Mouse (Mus musculus): ENCODE measurements around the gene Dtd1.

Gene Dtd1

DNA sequence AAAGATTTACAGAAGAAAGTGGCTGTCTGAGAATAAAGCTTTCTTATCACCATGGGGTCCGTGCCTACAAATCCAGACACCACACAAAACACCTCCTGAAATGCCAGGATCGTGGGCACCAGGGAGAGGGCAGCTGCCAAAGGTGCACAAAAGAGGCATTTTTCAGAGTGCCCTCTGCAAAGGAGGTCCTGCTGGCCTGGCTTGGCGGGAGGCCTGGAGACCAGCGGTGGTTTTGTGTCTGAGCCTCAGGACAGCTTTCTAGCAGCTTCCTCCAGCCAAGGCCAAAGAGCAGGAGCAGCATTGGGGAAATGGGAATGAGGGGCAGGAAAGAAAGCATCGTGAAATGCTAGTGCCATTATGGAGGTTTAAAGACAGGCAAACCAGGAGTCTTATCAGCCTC is 118.6 kb downstream of the Dtd1 start:
- DNase-seq, result no peak

GRCm38 (mm10) chr2:144719294-144719693 is 119.6 kb downstream of the Dtd1 start:
- no peak for DNase-seq

GRCm38 (mm10) chr2:144719718-144720117 is 120.0 kb downstream of the Dtd1 start:
- DNase-seq, result no peak

- no peak for DNase-seq
Measured at GRCm38 (mm10) chr2:144720407-144720959, 120.8 kb downstream of the Dtd1 start.

GRCm38 (mm10) chr2:144724679-144725078 is 125.0 kb downstream of the Dtd1 start:
- DNase-seq, result no peak

GRCm38 (mm10) chr2:144727136-144727535 is 127.4 kb downstream of the Dtd1 start:
- DNase-seq, result no peak

DNA sequence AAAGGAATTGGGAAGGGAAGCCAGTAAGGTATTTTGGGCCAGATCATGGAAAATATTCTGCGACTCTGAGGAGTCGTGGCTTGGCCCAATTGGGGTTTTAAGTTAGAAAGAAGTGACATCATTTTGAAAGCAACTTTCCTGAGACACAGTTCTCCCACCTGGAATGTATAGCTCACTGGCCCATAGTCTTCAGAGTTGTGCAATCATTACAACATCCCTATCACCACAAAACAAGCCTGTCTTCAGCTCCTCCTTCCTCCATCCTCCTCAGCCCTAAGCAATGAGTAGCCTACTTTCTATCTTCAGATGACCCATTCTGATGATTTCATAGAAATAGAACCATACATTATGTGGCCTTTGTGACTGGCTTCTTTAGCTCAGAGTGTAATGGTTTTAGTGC is 130.1 kb downstream of the Dtd1 start:
- no peak for DNase-seq

DNA sequence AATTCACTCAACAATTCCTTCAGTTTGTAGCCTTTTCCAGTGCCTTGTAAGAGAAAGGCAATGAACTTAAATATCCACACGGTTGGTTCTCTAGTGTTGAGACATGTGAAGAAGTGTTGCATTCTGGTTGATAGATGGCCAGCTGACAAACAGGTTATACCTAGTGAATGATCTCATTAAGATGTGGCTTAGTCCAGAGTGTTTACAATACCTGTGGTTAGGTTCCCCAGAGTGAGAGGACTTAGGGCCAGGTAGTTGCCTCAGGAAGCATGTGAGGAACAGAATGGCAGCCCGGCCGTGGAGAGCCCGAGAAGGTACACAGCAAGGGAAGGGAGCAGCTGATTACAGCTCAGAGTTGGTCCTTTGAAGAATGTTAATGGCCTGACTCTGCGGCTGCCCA is 138.5 kb downstream of the Dtd1 start:
- DNase-seq, result no peak

DNA sequence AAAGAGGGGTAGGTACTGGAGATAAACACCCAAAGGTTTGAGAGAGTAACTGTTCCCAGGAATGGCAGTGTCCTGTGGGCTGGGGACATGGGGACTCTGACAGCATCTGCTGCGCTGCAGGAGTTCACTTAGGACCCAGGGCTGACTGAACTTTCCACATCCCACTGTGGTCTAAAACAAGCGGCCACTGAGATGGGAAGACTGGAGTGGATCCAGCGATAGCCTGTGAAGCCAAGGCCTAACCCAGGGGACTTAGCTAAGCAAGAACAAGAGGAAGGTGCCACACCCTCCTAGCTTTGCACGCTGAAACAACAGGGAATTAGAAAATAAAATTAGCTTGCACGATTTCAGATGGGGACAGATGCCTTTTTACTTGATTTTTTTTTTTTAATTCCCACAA is 138.9 kb downstream of the Dtd1 start:
- DNase-seq, result no peak

- peak; percentile 72 for DNase-seq
Measured at GRCm38 (mm10) chr2:144740577-144740997, 140.9 kb downstream of the Dtd1 start.

GRCm38 (mm10) chr2:144741973-144742372 is 142.3 kb downstream of the Dtd1 start:
- no peak for DNase-seq

DNA sequence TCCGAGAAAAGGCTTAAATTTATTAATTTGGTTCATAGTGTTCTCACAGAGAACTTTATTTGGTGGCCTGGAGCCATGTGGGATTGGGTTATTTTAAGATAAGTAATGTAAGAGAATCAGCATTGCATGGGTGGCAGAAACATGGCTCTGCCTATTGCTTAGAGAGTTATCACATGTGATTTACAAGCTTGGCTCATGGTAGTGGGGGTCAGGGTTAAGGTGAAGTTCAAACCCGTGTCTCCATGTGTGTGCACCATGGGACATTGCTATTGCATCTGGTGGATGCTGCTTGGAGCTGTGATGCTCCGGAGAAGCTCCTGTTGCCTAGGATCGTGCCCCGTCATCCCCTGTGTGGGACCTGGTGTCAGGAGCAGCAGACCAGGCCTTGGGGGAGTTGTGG is 143.6 kb downstream of the Dtd1 start:
- no peak for DNase-seq

DNA sequence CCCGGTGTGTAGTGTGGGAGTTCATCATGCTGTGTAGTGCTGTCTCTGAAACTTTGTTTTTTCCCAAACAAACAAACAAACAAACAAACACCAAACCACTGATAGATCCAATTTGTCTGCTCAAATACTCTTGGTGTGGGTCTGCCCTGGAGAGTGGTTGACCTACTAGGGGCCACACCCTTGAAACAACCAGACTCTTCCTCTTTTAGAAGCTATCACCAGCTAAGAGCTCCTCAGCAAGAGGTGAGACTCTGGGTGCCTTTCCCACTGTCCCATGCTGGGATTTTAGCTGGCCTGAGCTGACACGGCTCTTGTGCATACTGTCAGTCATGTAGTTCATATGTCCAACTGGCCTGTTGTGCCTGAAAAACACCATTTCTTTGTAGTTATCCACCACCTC is 145.6 kb downstream of the Dtd1 start:
- DNase-seq, result no peak

- no peak for DNase-seq
Measured at GRCm38 (mm10) chr2:144746046-144746783, 146.5 kb downstream of the Dtd1 start.

GRCm38 (mm10) chr2:144753604-144754003 is 153.9 kb downstream of the Dtd1 start:
- DNase-seq, result no peak

DNA sequence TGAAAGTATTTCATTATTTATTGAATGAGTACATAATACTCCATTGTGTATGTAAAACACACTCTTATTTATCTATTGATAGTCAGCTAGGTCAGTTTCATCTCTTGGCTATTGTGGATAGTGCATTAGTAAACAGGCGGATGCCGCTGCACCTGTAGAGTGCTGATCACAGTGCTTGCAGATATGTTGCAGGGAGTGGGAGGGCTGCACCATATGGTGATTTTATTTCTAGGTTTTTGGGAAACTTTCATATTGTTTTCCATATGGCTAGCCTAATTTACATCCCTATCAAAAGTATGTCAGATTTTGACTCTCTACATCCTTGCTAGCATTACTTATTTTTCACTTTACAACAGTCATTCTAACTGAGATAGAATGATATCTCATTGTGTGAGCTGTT is 155.3 kb downstream of the Dtd1 start:
- no peak for DNase-seq

DNA sequence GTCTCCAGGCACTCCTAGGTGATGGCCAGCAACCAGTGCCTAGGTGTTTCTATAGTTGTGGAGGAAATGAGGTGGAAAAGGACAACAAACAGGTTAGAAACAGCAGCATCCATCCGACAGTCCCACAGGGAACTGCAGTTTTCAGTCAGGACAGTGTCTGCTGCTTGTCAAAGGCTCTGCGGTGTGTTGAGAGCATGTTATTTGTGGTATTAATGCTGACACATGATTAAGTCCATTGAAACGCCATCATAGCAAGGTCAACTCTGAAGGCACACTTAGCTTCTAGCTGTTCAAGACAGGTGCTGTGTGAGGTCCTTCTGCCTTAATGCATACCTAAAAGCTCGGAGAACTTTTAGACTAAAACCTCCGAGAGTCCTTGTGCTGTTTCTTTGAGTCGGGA is 161.0 kb downstream of the Dtd1 start:
- no peak for DNase-seq

DNA sequence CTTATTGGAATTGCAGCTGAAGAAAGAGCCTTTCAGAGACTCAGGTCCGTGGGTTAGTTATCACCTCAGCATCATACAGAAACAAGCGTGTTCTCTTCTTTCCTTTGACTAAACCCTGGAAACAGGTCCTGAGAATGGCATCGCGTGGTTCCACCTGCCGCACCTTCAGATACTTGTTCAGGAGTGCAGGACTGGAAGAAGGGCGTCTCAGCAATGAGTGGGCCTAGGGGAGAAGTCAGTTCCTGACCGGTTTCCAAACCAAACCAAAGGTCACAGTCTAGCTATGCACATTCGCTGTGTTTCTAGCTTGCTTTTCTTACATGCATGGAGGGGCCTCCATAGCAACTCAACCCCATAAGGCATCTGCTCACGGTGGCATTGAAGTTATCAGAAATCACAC is 164.0 kb downstream of the Dtd1 start:
- no peak for DNase-seq

DNA sequence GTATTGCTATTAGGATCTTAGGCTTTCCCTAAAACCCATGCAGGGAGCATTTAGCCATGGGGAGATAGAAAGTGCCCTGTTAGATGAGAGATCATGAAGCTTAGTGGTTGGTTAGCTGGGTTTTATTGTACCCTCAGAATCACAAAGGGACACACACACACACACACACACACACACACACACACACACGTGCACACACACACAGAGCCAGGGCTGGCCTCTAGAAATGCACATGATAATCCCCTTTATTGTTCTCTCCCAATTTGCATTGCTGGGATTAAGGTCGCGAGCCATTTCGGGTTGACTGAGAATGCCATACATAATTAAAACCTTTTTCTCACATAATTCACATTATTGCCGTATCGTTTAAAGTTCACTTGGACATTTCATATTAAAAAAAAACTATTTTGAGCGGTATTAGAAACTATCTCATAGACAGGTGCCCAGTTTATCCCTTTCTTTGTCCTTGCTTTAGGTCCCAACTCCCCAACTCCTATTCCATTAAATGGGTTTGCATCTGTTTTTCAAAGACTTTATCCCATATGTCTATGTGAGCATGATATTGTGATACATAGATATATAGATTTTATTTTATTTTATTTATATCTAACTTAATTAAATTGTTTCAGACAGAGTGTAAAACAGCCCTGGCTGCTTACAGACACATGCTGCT is 164.6 kb downstream of the Dtd1 start:
- DNase-seq, result no peak

GRCm38 (mm10) chr2:144765219-144765618 is 165.5 kb downstream of the Dtd1 start:
- no peak for DNase-seq

- no peak for DNase-seq
Measured at GRCm38 (mm10) chr2:144768375-144769117, 168.8 kb downstream of the Dtd1 start.

GRCm38 (mm10) chr2:144769118-144769496 is 169.4 kb downstream of the Dtd1 start:
- no peak for DNase-seq

GRCm38 (mm10) chr2:144769556-144769955 is 169.9 kb downstream of the Dtd1 start:
- DNase-seq, result peak; percentile 53
